Mouse (Mus musculus) E14TG2a.4 (cell line): ENCODE measurements at regions not wholly inside any gene's neighbourhood (a gene's known extent, or its start where the extent isn't known, plus 50 kb on each side); places are given as distances from the start of the nearest gene placed in this dataset.

Source experiments
- CTCF ChIP-seq: conservative IDR thresholded peaks from 2 replicates; pipeline ENCODE4 v1.5.1; 2014; ENCODE audit warnings: low read length
- NANOG ChIP-seq: IDR thresholded peaks from 2 replicates; pipeline ENCODE4 v1.6.1; 2014; ENCODE audit warnings: borderline replicate concordance, low read length, mixed read lengths

DNA sequence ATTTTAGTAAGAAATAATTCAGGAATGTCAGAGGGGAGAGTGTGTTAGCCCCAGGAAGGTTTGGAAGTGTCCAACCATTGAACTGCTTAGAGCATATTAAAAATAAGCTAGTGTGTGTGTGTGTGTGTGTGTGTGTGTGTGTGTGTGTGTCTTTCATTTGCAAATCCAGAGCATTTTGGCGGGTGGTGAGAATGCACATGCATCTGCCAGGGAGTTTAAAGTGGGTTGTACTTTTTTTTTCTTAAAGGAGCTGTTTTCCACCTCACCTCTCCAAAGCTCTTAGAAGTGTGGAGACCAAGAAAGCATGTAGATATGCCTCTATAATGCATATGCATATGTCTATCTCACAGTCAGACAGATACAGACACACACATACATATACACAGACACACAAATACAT lies 267.6 kb upstream of the Pfn2 start:
- TF ChIP-seq CTCF, result no peak
- no peak for TF ChIP-seq NANOG
